Mouse (Mus musculus) liver, embryonic 14.5 days (tissue): Measurements from ENCODE around the gene Elp5.

Experiments used
- CTCF ChIP-seq: IDR thresholded peaks from 2 replicates; pipeline ENCODE4 v1.5.1; 2016; ENCODE audit warnings: antibody characterized with exemption, low read depth, control low read depth
- EP300 ChIP-seq: IDR thresholded peaks from 2 replicates; pipeline ENCODE4 v1.6.1; 2016; ENCODE audit warnings: antibody characterized with exemption, low read depth

DNA sequence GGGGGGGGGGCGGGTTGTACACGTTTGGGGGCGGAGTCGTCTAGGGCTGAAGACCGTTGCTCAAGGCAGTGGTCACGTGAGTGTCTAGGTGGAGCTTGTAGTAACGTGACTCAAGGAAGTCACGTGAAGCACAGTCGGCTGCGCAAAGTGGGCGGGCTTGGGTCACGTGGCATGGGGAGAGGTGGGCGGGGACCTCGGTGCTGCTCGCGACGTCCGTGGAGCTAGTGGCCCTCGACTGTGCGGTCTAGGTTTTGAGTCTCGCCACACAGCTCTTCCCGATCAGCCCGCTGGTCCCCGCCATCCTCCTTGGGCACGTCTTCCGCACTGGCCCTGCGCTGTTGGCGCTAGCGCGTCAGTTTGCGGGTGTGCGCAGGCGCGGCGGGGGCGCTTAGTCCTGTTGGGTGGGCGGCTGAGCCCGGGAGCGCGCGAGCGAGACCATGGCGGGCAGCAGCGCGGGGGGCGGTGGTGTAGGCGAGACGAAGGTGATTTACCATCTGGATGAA, 18.1 kb upstream of the Elp5 start, which contains the start of gene Dvl2:
- no peak for TF ChIP-seq CTCF
- peak; percentile 34 for TF ChIP-seq EP300
